Comparison of ENCODE assay signal across 14 mouse cellular contexts in genomic region chr10:46235581-46235980, GRCm38 (mm10).
A peak's percentile ranks its signal among the peaks of the same experiment; 100 is the strongest.
DNase-seq lines count a peak whose midpoint lies in the region; ATAC-seq and TF ChIP-seq lines count a peak whose summit lies in the region.
"Had no signal": no experiment of that assay in that cellular context is flagged by ENCODE, and none has a peak within 500 bp of the region (broad histone marks: within the 10 kb centered on the region; RNA-seq: fewer than 3 reads in every experiment).

No protein-coding gene starts in this region.

- ATAC-seq in hindbrain, embryonic 14.5 days (ENCODE audit: low FRiP score) = no peak
- ATAC-seq in hindbrain, embryonic 13.5 days (ENCODE audit: low FRiP score) = no peak
- no peak for ATAC-seq in lung, postnatal 0 days
- ATAC-seq: midbrain, embryonic 13.5 days had no signal

- no peak overlapping the region for H3K27ac ChIP-seq in cerebellum, adult 2 months (ENCODE audit: insufficient read depth, low read length)
- no peak overlapping the region for H3K27ac ChIP-seq in hindbrain, embryonic 14.5 days
- H3K27ac ChIP-seq in hindbrain, embryonic 13.5 days = no peak overlapping the region
- H3K27ac ChIP-seq in lung, postnatal 0 days (ENCODE audit: low read length) = no peak overlapping the region
- H3K27ac ChIP-seq: lung, embryonic 15.5 days; midbrain, embryonic 13.5 days; neural tube, embryonic 13.5 days had no signal

- 54% methylated on average over 2 of the region's 2 CpGs for WGBS in cerebellum, adult 2 months
- 57% methylated on average over 2 of the region's 2 CpGs for WGBS in hindbrain, embryonic 14.5 days
- WGBS in hindbrain, embryonic 13.5 days = 62% methylated on average over 2 of the region's 2 CpGs
- WGBS in lung, postnatal 0 days = 31% methylated on average over 2 of the region's 2 CpGs
- 28% methylated on average over 2 of the region's 2 CpGs for WGBS in lung, adult 2 months

- H3K4me3 ChIP-seq in cerebellum, adult 2 months (replicated peaks; ENCODE audit: insufficient read depth, low read depth, low read length) = no peak overlapping the region
- H3K4me3 ChIP-seq in hindbrain, embryonic 14.5 days (replicated peaks; ENCODE audit: low read length) = no peak overlapping the region
- H3K4me3 ChIP-seq in hindbrain, embryonic 13.5 days = no peak overlapping the region
- no peak overlapping the region for H3K4me3 ChIP-seq in lung, postnatal 0 days (ENCODE audit: low read depth, low read length)
- no peak overlapping the region for H3K4me3 ChIP-seq in lung, adult 2 months (replicated peaks; ENCODE audit: extremely low read depth, low read depth, low read length)
- H3K4me3 ChIP-seq: lung, embryonic 15.5 days; midbrain, embryonic 13.5 days; neural tube, embryonic 13.5 days had no signal

- H3K9ac ChIP-seq in hindbrain, embryonic 14.5 days = no peak overlapping the region
- H3K9ac ChIP-seq in hindbrain, embryonic 13.5 days = no peak overlapping the region
- no peak overlapping the region for H3K9ac ChIP-seq in lung, postnatal 0 days (replicated peaks; ENCODE audit: low read depth)
- H3K9ac ChIP-seq: lung, embryonic 15.5 days; midbrain, embryonic 13.5 days; neural tube, embryonic 13.5 days had no signal

- H3K9me3 ChIP-seq in hindbrain, embryonic 14.5 days (ENCODE audit: control insufficient read depth, low read length) = no peaks in the 10 kb centered on the region
- no peaks in the 10 kb centered on the region for H3K9me3 ChIP-seq in hindbrain, embryonic 13.5 days
- no peaks in the 10 kb centered on the region for H3K9me3 ChIP-seq in lung, postnatal 0 days (ENCODE audit: low read length)
- H3K9me3 ChIP-seq: lung, embryonic 15.5 days; midbrain, embryonic 13.5 days; neural tube, embryonic 13.5 days had no signal

- no peak for TF ChIP-seq POLR2A in cerebellum, adult 2 months (IDR thresholded peaks at IDR 0.05; ENCODE audit: borderline replicate concordance, insufficient read depth, low read length)
- TF ChIP-seq POLR2A in lung, adult 2 months (IDR thresholded peaks at IDR 0.05; ENCODE audit: borderline replicate concordance, extremely low read depth, low read depth, low read length) = no peak

- H3K4me2 ChIP-seq in hindbrain, embryonic 14.5 days (replicated peaks) = no peak overlapping the region
- no peak overlapping the region for H3K4me2 ChIP-seq in hindbrain, embryonic 13.5 days
- H3K4me2 ChIP-seq in lung, postnatal 0 days (replicated peaks; ENCODE audit: low read depth, low read length) = no peak overlapping the region
- H3K4me2 ChIP-seq: lung, embryonic 15.5 days; midbrain, embryonic 13.5 days; neural tube, embryonic 13.5 days had no signal

- H3K4me1 ChIP-seq in cerebellum, adult 2 months (ENCODE audit: control insufficient read depth, insufficient read depth, low read length) = no peaks in the 10 kb centered on the region
- no peaks in the 10 kb centered on the region for H3K4me1 ChIP-seq in hindbrain, embryonic 14.5 days (replicated peaks; ENCODE audit: control insufficient read depth, insufficient read depth, low read length)
- no peaks in the 10 kb centered on the region for H3K4me1 ChIP-seq in hindbrain, embryonic 13.5 days (replicated peaks)
- no peaks in the 10 kb centered on the region for H3K4me1 ChIP-seq in lung, postnatal 0 days (ENCODE audit: insufficient read depth, low read depth, low read length)
- no peaks in the 10 kb centered on the region for H3K4me1 ChIP-seq in lung, adult 2 months (ENCODE audit: control insufficient read depth, insufficient read depth, low read length)
- H3K4me1 ChIP-seq: lung, embryonic 15.5 days; midbrain, embryonic 13.5 days; neural tube, embryonic 13.5 days had no signal

- H3K36me3 ChIP-seq in hindbrain, embryonic 14.5 days (replicated peaks; ENCODE audit: control insufficient read depth, insufficient read depth) = no peaks in the 10 kb centered on the region
- no peaks in the 10 kb centered on the region for H3K36me3 ChIP-seq in hindbrain, embryonic 13.5 days
- no peaks in the 10 kb centered on the region for H3K36me3 ChIP-seq in lung, postnatal 0 days (ENCODE audit: insufficient read depth, low read length)
- H3K36me3 ChIP-seq: lung, embryonic 15.5 days; midbrain, embryonic 13.5 days; neural tube, embryonic 13.5 days had no signal

- TF ChIP-seq CTCF in cerebellum, adult 2 months (IDR thresholded peaks at IDR 0.05; ENCODE audit: borderline replicate concordance, insufficient read depth, low read depth, low read length) = no peak
- TF ChIP-seq CTCF in lung, postnatal 0 days (IDR thresholded peaks at IDR 0.05) = peak; percentile 46
- TF ChIP-seq CTCF in lung, adult 2 months (IDR thresholded peaks at IDR 0.05; ENCODE audit: insufficient read depth, low read length) = no peak

- no peaks in the 10 kb centered on the region for H3K27me3 ChIP-seq in cerebellum, adult 2 months (ENCODE audit: control insufficient read depth, insufficient read depth, low read length)
- no peaks in the 10 kb centered on the region for H3K27me3 ChIP-seq in hindbrain, embryonic 14.5 days (ENCODE audit: control insufficient read depth, insufficient read depth, low read length)
- H3K27me3 ChIP-seq in hindbrain, embryonic 13.5 days = no peaks in the 10 kb centered on the region
- no peaks in the 10 kb centered on the region for H3K27me3 ChIP-seq in lung, postnatal 0 days (replicated peaks; ENCODE audit: insufficient read depth, low read length)
- H3K27me3 ChIP-seq: lung, embryonic 15.5 days; midbrain, embryonic 13.5 days; neural tube, embryonic 13.5 days had no signal

- peak; percentile 4 for DNase-seq in cerebellum, adult 9-10 months
- DNase-seq in cerebellum, adult 2 months = no peak
- peak; percentile 69 for DNase-seq in hindbrain, embryonic 14.5 days (ENCODE audit: low spot score)
- DNase-seq in lung, postnatal 0 days (ENCODE audit: low spot score) = peak; percentile 11
- no peak for DNase-seq in lung, adult 2 months
- DNase-seq in brain, adult 2 months (ENCODE audit: low read depth, low spot score) = peak; percentile 40
- no peak for DNase-seq in spleen, postnatal 4 days (ENCODE audit: low spot score in 2 of 2)
- DNase-seq: B cell, adult 2 months; cerebellum, postnatal 36 days; kidney, adult 8-10 months had no signal

- TF ChIP-seq EP300 in lung, postnatal 0 days (IDR thresholded peaks at IDR 0.05) = no peak

Comparison
In these comparisons a context has a peak if more than half of its experiments do, and no peak if none do; other contexts are left out.
1. DNase-seq: peak in cerebellum, adult 9-10 months (single experiment), hindbrain, embryonic 14.5 days (single experiment), lung, postnatal 0 days (single experiment) and brain, adult 2 months (single experiment); none in cerebellum, adult 2 months (0 of 2), lung, adult 2 months (single experiment) and spleen, postnatal 4 days (0 of 2).